Mouse (Mus musculus) kidney, adult 2 months (tissue): ENCODE results near the gene Catsper2. TPM values are rescaled to one million over a fixed set of nuclear protein-coding genes. Genes with fewer than 3 reads are reported as not detected.

Source experiments
- DNase-seq: peaks from one replicate; pipeline ENCODE4 v3.0.0; 2021
- H3K27ac ChIP-seq: fragments of 200-500 bp; 2 replicates; pipeline ENCODE4 v1.5.1; 2012; ENCODE audit warnings: low read depth, low read length, control low read depth, inconsistent platforms; ENCODE audit not compliant: insufficient read depth
- H3K27me3 ChIP-seq: fragments of 200-500 bp; replicated peaks from 2 replicates; pipeline ENCODE4 v1.6.1; 2012; ENCODE audit warnings: mild to moderate bottlenecking, moderate library complexity, low read length, inconsistent platforms; ENCODE audit not compliant: control insufficient read depth, insufficient read depth
- H3K36me3 ChIP-seq: fragments of 200-500 bp; 2 replicates; pipeline ENCODE4 v1.6.1; 2012; ENCODE audit warnings: mild to moderate bottlenecking, moderate library complexity, low read length, inconsistent platforms; ENCODE audit not compliant: control insufficient read depth, insufficient read depth
- H3K4me1 ChIP-seq: fragments of 200-500 bp; 2 replicates; pipeline ENCODE4 v1.6.1; 2011; ENCODE audit warnings: low read length; ENCODE audit not compliant: control insufficient read depth, insufficient read depth
- H3K4me3 ChIP-seq: fragments of 200-500 bp; 2 replicates; pipeline ENCODE4 v1.5.1; 2011; ENCODE audit warnings: mild to moderate bottlenecking, low read depth, low read length, control low read depth; ENCODE audit not compliant: insufficient read depth
- CTCF ChIP-seq: fragments of 200-500 bp; conservative IDR thresholded peaks from 2 replicates; pipeline ENCODE4 v1.5.1; 2011; ENCODE audit warnings: low read depth, mild to moderate bottlenecking, control low read depth, low read length, moderate library complexity, mixed read lengths; ENCODE audit not compliant: insufficient read depth, insufficient read length
- POLR2A ChIP-seq: fragments of 200-500 bp; IDR thresholded peaks from one replicate; pipeline ENCODE4 v1.6.1; 2011; ENCODE audit warnings: low read depth, low read length, control low read depth
- WGBS: fragments of 180-500 bp; shearing (Covaris S2); methylation state at CpG from one replicate; pipeline ENCODE4 v1.1.7; 2018; 5-methylcytosine and 5-hydroxymethylcytosine counted together
- polyA plus RNA-seq: library from polyadenylated mRNA; depleted of rRNA; stranded (reverse); fragments of >200 nt; gene quantifications from 2 replicates; pipeline ENCODE4 v1.2.3, GENCODE M21; 2012

Catsper2 gene
- polyA plus RNA-seq, 1 experiment: 1.0 TPM

GRCm38 (mm10) chr2:121425890-121426289 lies 12.3 kb upstream of the Catsper2 start:
- no peak overlapping the region for H3K27ac ChIP-seq
- no peaks in the 10 kb centered on the region; the same call in 1 of the 2 replicates for H3K4me1 ChIP-seq
- 93% methylated on average over 2 of the region's 2 CpGs for WGBS
- DNase-seq: no peak
- TF ChIP-seq CTCF (no peak), POLR2A (no peak)
- H3K36me3 ChIP-seq: peaks cover 15% of the 10 kb centered on the region
- no peaks in the 10 kb centered on the region for H3K27me3 ChIP-seq
- no peak overlapping the region for H3K4me3 ChIP-seq

- no peaks in the 10 kb centered on the region for H3K27me3 ChIP-seq
- H3K36me3 ChIP-seq: peaks cover 10% of the 10 kb centered on the region
- H3K4me1 ChIP-seq: no peaks in the 10 kb centered on the region; the same call in 1 of the 2 replicates
- no peak for DNase-seq
- H3K27ac ChIP-seq: no peak overlapping the region
- no peak for TF ChIP-seq CTCF
- TF ChIP-seq POLR2A: no peak
- WGBS: 69% methylated on average over 2 of the region's 2 CpGs
- no peak overlapping the region for H3K4me3 ChIP-seq
Measured at GRCm38 (mm10) chr2:121423166-121423565, 9.6 kb upstream of the Catsper2 start.

DNA sequence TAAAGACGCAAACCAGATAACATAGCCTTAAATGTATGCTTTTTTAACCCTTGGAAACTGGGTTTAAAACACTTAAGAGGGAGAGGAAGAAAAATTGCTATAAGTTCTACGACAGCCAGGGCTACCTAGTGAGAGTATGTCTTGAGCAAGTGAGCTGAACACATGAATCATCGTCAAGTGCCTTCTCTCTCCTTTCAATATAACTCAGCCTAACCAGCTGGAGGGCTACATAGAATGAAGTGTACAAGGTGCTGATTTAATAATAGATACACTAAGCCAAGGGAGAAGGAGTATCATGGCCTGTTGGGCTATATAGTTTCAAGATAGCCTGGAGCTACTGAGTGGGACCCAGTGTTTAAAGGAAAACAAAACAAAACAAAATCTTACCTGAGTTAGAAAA lies 4.9 kb upstream of the Catsper2 start:
- Histone ChIP-seq H3K36me3 (peaks cover 4% of the 10 kb centered on the region), H3K4me1 (peaks cover 10% of the 10 kb centered on the region), H3K27me3 (no peaks in the 10 kb centered on the region), H3K4me3 (no peak overlapping the region), H3K27ac (no peak overlapping the region)
- no peak for TF ChIP-seq CTCF
- DNase-seq: no peak
- 75% methylated on average over 3 of the region's 3 CpGs for WGBS

DNA sequence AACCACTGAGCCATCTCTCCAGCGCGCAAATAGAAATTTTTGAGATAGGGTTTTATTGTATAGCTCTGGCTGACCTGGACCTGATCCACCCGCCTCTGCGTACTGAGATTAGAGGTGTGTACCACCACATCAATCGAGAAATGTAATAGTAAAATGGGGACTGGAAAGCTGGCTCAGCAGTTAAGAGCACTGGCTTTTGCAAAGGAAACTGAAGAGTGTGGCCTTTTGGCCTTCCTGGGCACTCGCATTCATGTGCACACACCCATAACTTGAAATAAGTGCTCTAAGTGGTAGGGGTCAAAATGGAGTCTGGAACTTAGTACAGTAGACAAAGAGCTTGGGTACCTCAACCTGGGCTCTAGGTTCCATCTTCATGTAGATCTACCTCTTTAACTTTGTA lies 2.8 kb upstream of the Catsper2 start:
- no peak for DNase-seq
- Histone ChIP-seq H3K4me3 (no peak overlapping the region), H3K27ac (no peak overlapping the region), H3K36me3 (no peaks in the 10 kb centered on the region; the same call in 1 of the 2 replicates), H3K27me3 (no peaks in the 10 kb centered on the region), H3K4me1 (peaks cover 16% of the 10 kb centered on the region)
- TF ChIP-seq CTCF (no peak), POLR2A (no peak)
- 71% methylated on average over 6 of the region's 6 CpGs for WGBS

GRCm38 (mm10) chr2:121415591-121415990 lies 2.0 kb upstream of the Catsper2 start:
- Histone ChIP-seq H3K27me3 (no peaks in the 10 kb centered on the region), H3K36me3 (no peaks in the 10 kb centered on the region; the same call in 1 of the 2 replicates), H3K4me1 (peaks cover 16% of the 10 kb centered on the region), H3K4me3 (no peak overlapping the region), H3K27ac (no peak overlapping the region)
- 66% methylated on average over 3 of the region's 3 CpGs for WGBS
- TF ChIP-seq POLR2A: no peak
- TF ChIP-seq CTCF: no peak
- DNase-seq: no peak

GRCm38 (mm10) chr2:121415103-121415502 lies 1.5 kb upstream of the Catsper2 start:
- Histone ChIP-seq H3K36me3 (no peaks in the 10 kb centered on the region; the same call in 1 of the 2 replicates), H3K27ac (no peak overlapping the region), H3K27me3 (no peaks in the 10 kb centered on the region), H3K4me1 (peaks cover 16% of the 10 kb centered on the region), H3K4me3 (no peak overlapping the region)
- no peak for DNase-seq
- TF ChIP-seq CTCF: no peak
- TF ChIP-seq POLR2A: no peak
- 30% methylated on average over 3 of the region's 3 CpGs for WGBS

DNA sequence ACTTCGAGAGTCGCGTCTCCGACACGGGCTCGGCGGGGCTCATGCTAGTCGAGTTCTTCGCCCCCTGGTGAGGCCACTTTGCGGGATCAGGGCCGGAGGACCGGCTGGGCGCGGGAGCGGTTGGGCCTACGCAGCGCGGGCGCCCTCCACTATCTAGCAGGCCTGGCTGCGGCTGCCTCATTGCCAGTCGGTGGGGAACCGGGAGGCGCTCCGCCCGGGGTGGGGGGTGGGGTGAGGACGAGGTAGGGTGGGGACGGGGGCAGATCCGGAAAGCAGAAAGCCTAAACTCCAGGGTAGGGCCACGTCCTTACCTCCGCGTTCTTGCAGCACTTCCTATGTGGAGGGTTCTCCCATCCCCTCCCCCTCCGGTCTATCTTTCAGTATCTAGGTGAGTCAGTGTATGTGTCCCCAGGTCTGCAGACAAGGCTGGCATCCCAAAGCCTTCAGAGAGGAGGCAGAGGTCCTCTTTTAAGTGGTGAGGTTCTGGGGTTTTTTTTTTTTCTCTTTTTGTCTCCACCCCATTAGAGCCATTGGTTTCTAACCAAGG lies 620 bp upstream of the Catsper2 start:
- TF ChIP-seq POLR2A: no peak
- TF ChIP-seq CTCF: no peak
- WGBS: 1% methylated on average over 32 of the region's 32 CpGs
- peak; percentile 53 for DNase-seq
- Histone ChIP-seq H3K4me3 (peak overlapping the region; percentile 88), H3K4me1 (peaks cover 16% of the 10 kb centered on the region), H3K27ac (peak overlapping the region; percentile 88), H3K36me3 (no peaks in the 10 kb centered on the region; the same call in 1 of the 2 replicates), H3K27me3 (no peaks in the 10 kb centered on the region)
